Mouse (Mus musculus) embryonic facial prominence, embryonic 14.5 days (tissue): ENCODE measurements around the gene Slc35e3. TPM values are rescaled to one million over a fixed set of nuclear protein-coding genes. Genes with fewer than 3 reads are reported as not detected.

ENCODE experiments used
- ATAC-seq: fragments of 200-750 bp; cut with Nextera tagmentation; 2 replicates; pipeline ENCODE4 v1.8.0; 2017; ENCODE audit warnings: low read depth, moderate number of reproducible peaks, moderate TSS enrichment
- DNase-seq: peaks from one replicate; pipeline ENCODE4 v3.0.0-alpha.2; 2015; ENCODE audit warnings: low spot score
- H3K27ac ChIP-seq: fragments of 300-500 bp; sonication (generic); replicated peaks from 2 replicates; pipeline ENCODE4 v1.5.1; 2014; ENCODE audit warnings: low read depth, mild to moderate bottlenecking, low read length, moderate library complexity
- H3K27me3 ChIP-seq: fragments of 300-500 bp; sonication (generic); replicated peaks from 2 replicates; pipeline ENCODE4 v1.6.1; 2014; ENCODE audit warnings: low read length; ENCODE audit not compliant: control insufficient read depth, insufficient read depth
- H3K36me3 ChIP-seq: fragments of 300-500 bp; sonication (generic); 2 replicates; pipeline ENCODE4 v1.6.1; 2014; ENCODE audit warnings: low read length, mixed read lengths; ENCODE audit not compliant: control insufficient read depth, insufficient read depth
- H3K4me1 ChIP-seq: fragments of 300-500 bp; sonication (generic); 2 replicates; pipeline ENCODE4 v1.6.1; 2014; ENCODE audit warnings: antibody characterized with exemption, low read length; ENCODE audit not compliant: control insufficient read depth, insufficient read depth
- H3K4me2 ChIP-seq: fragments of 300-500 bp; sonication (generic); 2 replicates; pipeline ENCODE4 v1.6.1; 2014; ENCODE audit warnings: low read depth, mild to moderate bottlenecking, low read length, moderate library complexity, mixed read lengths
- H3K4me3 ChIP-seq: fragments of 300-500 bp; sonication (generic); 2 replicates; pipeline ENCODE4 v1.5.1; 2014; ENCODE audit warnings: low read depth, mild to moderate bottlenecking, low read length
- H3K9ac ChIP-seq: fragments of 300-500 bp; sonication (generic); 2 replicates; pipeline ENCODE4 v1.6.1; 2014; ENCODE audit warnings: low read depth, mild to moderate bottlenecking, low read length, moderate library complexity, mixed read lengths
- H3K9me3 ChIP-seq: fragments of 300-500 bp; sonication (generic); 2 replicates; pipeline ENCODE4 v1.6.1; 2016; ENCODE audit warnings: low read length; ENCODE audit not compliant: control insufficient read depth
- WGBS: fragments of 180-500 bp; shearing (Covaris S2); extraction: QIAGEN DNeasy Blood & Tissue Kit; methylation state at CpG from one replicate; pipeline ENCODE4 v1.1.7; 2014; 5-methylcytosine and 5-hydroxymethylcytosine counted together
- polyA plus RNA-seq: library from polyadenylated mRNA; unstranded; fragments of >200 nt; fragmentation: Nextera tagmentation; extraction: Ambion mirVana; gene quantifications from 2 replicates; pipeline ENCODE4 v1.2.1, GENCODE M21; 2014

Gene Slc35e3
- polyA plus RNA-seq, 1 experiment from 2014 or later: 15.5 TPM

- Histone ChIP-seq H3K4me2 (no peak overlapping the region), H3K27ac (no peak overlapping the region), H3K4me1 (no peaks in the 10 kb centered on the region), H3K4me3 (no peak overlapping the region), H3K9me3 (no peaks in the 10 kb centered on the region), H3K9ac (no peak overlapping the region), H3K36me3 (peaks cover 87% of the 10 kb centered on the region), H3K27me3 (no peaks in the 10 kb centered on the region)
- DNase-seq: no peak
- no peak for ATAC-seq
- 92% methylated on average over 17 of the region's 17 CpGs for WGBS
These were observed 31.5 kb upstream of the Slc35e3 start for GRCm38 (mm10) chr10:117777501-117778327.

- H3K9ac ChIP-seq: no peak overlapping the region
- H3K27me3 ChIP-seq: no peaks in the 10 kb centered on the region
- WGBS: 98% methylated on average over 3 of the region's 3 CpGs
- H3K4me3 ChIP-seq: no peak overlapping the region
- H3K4me2 ChIP-seq: no peak overlapping the region
- no peak for DNase-seq
- H3K27ac ChIP-seq: no peak overlapping the region
- H3K4me1 ChIP-seq: no peaks in the 10 kb centered on the region
- no peak for ATAC-seq
- H3K36me3 ChIP-seq: peaks cover 87% of the 10 kb centered on the region
- H3K9me3 ChIP-seq: no peaks in the 10 kb centered on the region
These were observed 30.9 kb upstream of the Slc35e3 start for GRCm38 (mm10) chr10:117777103-117777470.

GRCm38 (mm10) chr10:117776281-117777102, 30.3 kb upstream of the Slc35e3 start:
- Histone ChIP-seq H3K4me2 (no peak overlapping the region), H3K36me3 (peaks cover 84% of the 10 kb centered on the region), H3K4me1 (no peaks in the 10 kb centered on the region), H3K9me3 (no peaks in the 10 kb centered on the region), H3K27me3 (no peaks in the 10 kb centered on the region), H3K9ac (no peak overlapping the region), H3K27ac (no peak overlapping the region), H3K4me3 (no peak overlapping the region)
- DNase-seq (no peak), ATAC-seq (no peak)
- 92% methylated on average over 12 of the region's 12 CpGs for WGBS

- peaks cover 84% of the 10 kb centered on the region for H3K36me3 ChIP-seq
- H3K4me1 ChIP-seq: no peaks in the 10 kb centered on the region
- DNase-seq (no peak), ATAC-seq (no peak)
- H3K4me2 ChIP-seq: no peak overlapping the region
- H3K4me3 ChIP-seq: no peak overlapping the region
- no peak overlapping the region for H3K9ac ChIP-seq
- 85% methylated on average over 6 of the region's 6 CpGs for WGBS
- no peaks in the 10 kb centered on the region for H3K27me3 ChIP-seq
- no peaks in the 10 kb centered on the region for H3K9me3 ChIP-seq
- H3K27ac ChIP-seq: no peak overlapping the region
These were observed 29.4 kb upstream of the Slc35e3 start for GRCm38 (mm10) chr10:117775401-117776144.

GRCm38 (mm10) chr10:117774817-117775120, 28.6 kb upstream of the Slc35e3 start:
- Histone ChIP-seq H3K9ac (no peak overlapping the region), H3K36me3 (peaks cover 90% of the 10 kb centered on the region), H3K9me3 (no peaks in the 10 kb centered on the region), H3K27ac (no peak overlapping the region), H3K4me3 (no peak overlapping the region), H3K27me3 (no peaks in the 10 kb centered on the region), H3K4me2 (no peak overlapping the region), H3K4me1 (no peaks in the 10 kb centered on the region)
- 96% methylated on average over 1 of the region's 1 CpGs for WGBS
- DNase-seq (no peak), ATAC-seq (no peak)

- H3K27me3 ChIP-seq: no peaks in the 10 kb centered on the region
- DNase-seq: no peak
- 95% methylated on average over 22 of the region's 22 CpGs for WGBS
- no peak overlapping the region for H3K9ac ChIP-seq
- H3K4me2 ChIP-seq: no peak overlapping the region
- H3K36me3 ChIP-seq: peaks cover 93% of the 10 kb centered on the region
- H3K4me1 ChIP-seq: no peaks in the 10 kb centered on the region
- ATAC-seq: no peak
- no peak overlapping the region for H3K27ac ChIP-seq
- no peaks in the 10 kb centered on the region for H3K9me3 ChIP-seq
- H3K4me3 ChIP-seq: no peak overlapping the region
These were observed 28.0 kb upstream of the Slc35e3 start for GRCm38 (mm10) chr10:117774011-117774816.

- H3K27me3 ChIP-seq: no peaks in the 10 kb centered on the region
- no peaks in the 10 kb centered on the region for H3K4me1 ChIP-seq
- DNase-seq: no peak
- no peak overlapping the region for H3K4me2 ChIP-seq
- peaks cover 88% of the 10 kb centered on the region for H3K36me3 ChIP-seq
- no peak overlapping the region for H3K9ac ChIP-seq
- WGBS: 95% methylated on average over 7 of the region's 7 CpGs
- H3K9me3 ChIP-seq: no peaks in the 10 kb centered on the region
- H3K4me3 ChIP-seq: no peak overlapping the region
- ATAC-seq: no peak
- H3K27ac ChIP-seq: no peak overlapping the region
These were observed 27.0 kb upstream of the Slc35e3 start for GRCm38 (mm10) chr10:117773106-117773720.
